Mouse (Mus musculus) lung, adult 2 months (tissue): ENCODE data around the gene Wipf1.

Experiments
- CTCF ChIP-seq: fragments of 200-500 bp; IDR thresholded peaks from 2 replicates; pipeline ENCODE4 v1.5.1; 2011; ENCODE audit warnings: mild to moderate bottlenecking, low read length, control low read depth; ENCODE audit not compliant: insufficient read depth
- POLR2A ChIP-seq: fragments of 200-500 bp; IDR thresholded peaks from 2 replicates; pipeline ENCODE4 v1.6.1; 2011; ENCODE audit warnings: low read depth, mild to moderate bottlenecking, control low read depth, low read length, borderline replicate concordance; ENCODE audit errors: extremely low read depth

GRCm38 (mm10) chr2:73502863-73503429, 26.6 kb downstream of the Wipf1 start:
- TF ChIP-seq CTCF (no peak), POLR2A (no peak)
